Mouse (Mus musculus): ENCODE measurements at regions not wholly inside any gene's neighbourhood (a gene's known extent, or its start where the extent isn't known, plus 50 kb on each side); places are given as distances from the start of the nearest gene placed in this dataset.

GRCm38 (mm10) chr2:92838012-92838411 lies 76.9 kb upstream of the Syt13 start:
- no peak for TF ChIP-seq CTCF (IDR thresholded peaks at IDR 0.05 in 2 of 3, conservative IDR thresholded peaks at IDR 0.05 in 1 of 3; ENCODE audit: control insufficient read depth in 1 of 3, insufficient read depth in 1 of 3, low read depth in 2 of 3, low read length in 3 of 3, poor library complexity in 1 of 3, severe bottlenecking in 1 of 3)
- TF ChIP-seq UBTF (IDR thresholded peaks at IDR 0.05; ENCODE audit: borderline replicate concordance, insufficient read depth, low read depth, low read length) = no peak
- TF ChIP-seq POLR2A (IDR thresholded peaks at IDR 0.05; ENCODE audit: control insufficient read depth in 1 of 2, insufficient read depth in 1 of 2, low read depth in 1 of 2, low read length in 2 of 2, poor library complexity in 1 of 2) = no peak
- no peak for TF ChIP-seq NRF1 (IDR thresholded peaks at IDR 0.05; ENCODE audit: insufficient read depth, low read depth, low read length, poor library complexity, severe bottlenecking)
- no peak for TF ChIP-seq SMC3 (IDR thresholded peaks at IDR 0.05; ENCODE audit: low read depth, low read length)
- TF ChIP-seq EP300 (IDR thresholded peaks at IDR 0.05; ENCODE audit: low read depth in 1 of 2, low read length in 2 of 2) = no peak
- TF ChIP-seq TBP (IDR thresholded peaks at IDR 0.05; ENCODE audit: low read depth, low read length) = no peak
